Mouse (Mus musculus) liver, embryonic 14.5 days (tissue): ENCODE measurements around the gene Kcnc3.

Experiments
- CTCF ChIP-seq: IDR thresholded peaks from 2 replicates; pipeline ENCODE4 v1.5.1; 2016; ENCODE audit warnings: antibody characterized with exemption, low read depth, control low read depth
- EP300 ChIP-seq: IDR thresholded peaks from 2 replicates; pipeline ENCODE4 v1.6.1; 2016; ENCODE audit warnings: antibody characterized with exemption, low read depth

- no peak for TF ChIP-seq CTCF
- TF ChIP-seq EP300, result no peak
Observed at GRCm38 (mm10) chr7:44594291-44594690, 3.8 kb downstream of the Kcnc3 start.
